Comparison of ENCODE assay signal across 27 mouse cellular contexts in genomic region chr15:99539891-99540290, GRCm38 (mm10). TPM values are rescaled to one million over a fixed set of nuclear protein-coding genes. Genes with fewer than 3 reads are reported as not detected.
"Had no signal": no experiment of that assay in that cellular context is flagged by ENCODE, and none has a peak within 500 bp of the region (broad histone marks: within the 10 kb centered on the region; RNA-seq: fewer than 3 reads in every experiment).

No protein-coding gene starts in this region.

- H3K4me3 ChIP-seq: gastrocnemius, adult 2 months; heart, embryonic 10.5 days; heart, embryonic 12.5 days; hindbrain, embryonic 10.5 days; hindbrain, embryonic 12.5 days; intestine, embryonic 15.5 days; kidney, embryonic 15.5 days; layer of hippocampus, adult 2 months; left cerebral cortex, adult 2 months; limb, embryonic 10.5 days; limb, embryonic 12.5 days had no signal

- ATAC-seq: hindbrain, embryonic 16.5 days; inflammation-experienced regulatory T-cells, adult 6 months; intestine, embryonic 15.5 days; intestine, postnatal 0 days had no signal

- H3K9me3 ChIP-seq: heart, embryonic 10.5 days; heart, embryonic 12.5 days; hindbrain, embryonic 10.5 days; hindbrain, embryonic 12.5 days; intestine, embryonic 15.5 days; kidney, embryonic 15.5 days; limb, embryonic 10.5 days; limb, embryonic 12.5 days had no signal

- H3K36me3 ChIP-seq: heart, embryonic 10.5 days; heart, embryonic 12.5 days; hindbrain, embryonic 10.5 days; hindbrain, embryonic 12.5 days; intestine, embryonic 15.5 days; kidney, embryonic 15.5 days; limb, embryonic 10.5 days; limb, embryonic 12.5 days had no signal

- H3K9ac ChIP-seq: heart, embryonic 12.5 days; hindbrain, embryonic 12.5 days; hindbrain, embryonic 14.5 days; intestine, embryonic 15.5 days; kidney, embryonic 15.5 days; limb, embryonic 12.5 days had no signal

- H3K4me2 ChIP-seq: heart, embryonic 12.5 days; hindbrain, embryonic 12.5 days; hindbrain, embryonic 14.5 days; intestine, embryonic 15.5 days; kidney, embryonic 15.5 days; limb, embryonic 12.5 days had no signal

- H3K4me1 ChIP-seq: intestine, embryonic 15.5 days; limb, embryonic 12.5 days had no signal

- H3K27ac ChIP-seq: gastrocnemius, adult 2 months; heart, embryonic 10.5 days; hindbrain, embryonic 10.5 days; hindbrain, embryonic 12.5 days; hindbrain, embryonic 14.5 days; intestine, embryonic 15.5 days; kidney, embryonic 15.5 days; kidney, postnatal 0 days; layer of hippocampus, adult 2 months; left cerebral cortex, adult 2 months; limb, embryonic 10.5 days; limb, embryonic 12.5 days had no signal

- DNase-seq: gastrocnemius, adult 2 months; gastrocnemius, postnatal 10 days; gastrocnemius, postnatal 25 days; heart, adult 18-20 months; heart, postnatal 10 days; heart, postnatal 4 days; kidney, adult 8-10 months; kidney, postnatal 14 days; kidney, postnatal 4 days; liver had no signal

RNA-seq across cellular contexts. Expression of gene Faim2, which starts 11.9 kb away (rescaled TPM):
- polyA plus RNA-seq: limb, embryonic 10.5 days had no signal

RNA-seq across cellular contexts. Expression of gene Aqp2, which starts 39.0 kb away (rescaled TPM):
- polyA plus RNA-seq: heart, embryonic 12.5 days; heart, embryonic 14.5 days; hindbrain, embryonic 10.5 days; hindbrain, embryonic 12.5 days; hindbrain, embryonic 14.5 days; hindbrain, embryonic 16.5 days; inflammation-experienced regulatory T-cells, adult 6 months; intestine, embryonic 15.5 days; intestine, postnatal 0 days; limb, embryonic 10.5 days; limb, embryonic 12.5 days; limb, embryonic 14.5 days had no signal

RNA-seq across cellular contexts. Expression of gene Aqp5, which starts 50.7 kb away (rescaled TPM):
- polyA plus RNA-seq: inflammation-experienced regulatory T-cells, adult 6 months; intestine, postnatal 0 days; limb, embryonic 10.5 days; limb, embryonic 12.5 days had no signal
